Mouse (Mus musculus) liver, postnatal 0 days (tissue): ENCODE measurements around the gene Slc13a3. TPM values are rescaled to one million over a fixed set of nuclear protein-coding genes. Genes with fewer than 3 reads are reported as not detected.

Experiments used
- ATAC-seq: fragments of 200-750 bp; cut with Nextera tagmentation; 2 replicates; pipeline ENCODE4 v1.8.0; 2017; ENCODE audit warnings: mild to moderate bottlenecking, moderate library complexity
- DNase-seq: peaks from one replicate; pipeline ENCODE4 v3.0.0-alpha.2; 2016
- H3K27ac ChIP-seq: fragments of 300-500 bp; sonication (generic); 2 replicates; pipeline ENCODE4 v1.5.1; 2014; ENCODE audit warnings: antibody characterized with exemption, moderate library complexity, mild to moderate bottlenecking, low read depth
- H3K27me3 ChIP-seq: fragments of 300-500 bp; sonication (generic); 2 replicates; pipeline ENCODE4 v1.6.1; 2014; ENCODE audit warnings: low read length, control low read depth, mixed read lengths; ENCODE audit not compliant: insufficient read depth
- H3K36me3 ChIP-seq: fragments of 300-500 bp; sonication (generic); replicated peaks from 2 replicates; pipeline ENCODE4 v1.6.1; 2014; ENCODE audit warnings: mild to moderate bottlenecking, control low read depth, low read length, moderate library complexity, mixed read lengths; ENCODE audit not compliant: insufficient read depth
- H3K4me1 ChIP-seq: fragments of 300-500 bp; sonication (generic); 2 replicates; pipeline ENCODE4 v1.6.1; 2014; ENCODE audit warnings: antibody characterized with exemption, mild to moderate bottlenecking, control low read depth; ENCODE audit not compliant: insufficient read depth
- H3K4me2 ChIP-seq: fragments of 300-500 bp; sonication (generic); 2 replicates; pipeline ENCODE4 v1.6.1; 2014; ENCODE audit warnings: low read depth, mild to moderate bottlenecking, low read length, moderate library complexity, mixed read lengths
- H3K4me3 ChIP-seq: fragments of 300-500 bp; sonication (generic); 2 replicates; pipeline ENCODE4 v1.5.1; 2014; ENCODE audit warnings: low read depth, low read length
- H3K9ac ChIP-seq: fragments of 300-500 bp; sonication (generic); replicated peaks from 2 replicates; pipeline ENCODE4 v1.6.1; 2014; ENCODE audit warnings: mild to moderate bottlenecking, moderate library complexity
- H3K9me3 ChIP-seq: fragments of 300-500 bp; sonication (generic); 2 replicates; pipeline ENCODE4 v1.6.1; 2016; ENCODE audit warnings: mild to moderate bottlenecking, control low read depth, low read length, mixed read lengths
- CTCF ChIP-seq: sonication (generic); IDR thresholded peaks from 2 replicates; pipeline ENCODE4 v1.5.1; 2016; ENCODE audit warnings: antibody characterized with exemption, low read depth
- EP300 ChIP-seq: IDR thresholded peaks from 2 replicates; pipeline ENCODE4 v1.6.1; 2016; ENCODE audit warnings: antibody characterized with exemption, low read depth, mild to moderate bottlenecking
- WGBS: fragments of 180-500 bp; shearing (Covaris S2); extraction: QIAGEN DNeasy Blood & Tissue Kit; methylation state at CpG from one replicate; pipeline ENCODE4 v1.1.7; 2014; ENCODE audit not compliant: insufficient replicate concordance; 5-methylcytosine and 5-hydroxymethylcytosine counted together
- polyA plus RNA-seq: library from polyadenylated mRNA; unstranded; fragments of >200 nt; fragmentation: Nextera tagmentation; extraction: Ambion mirVana; gene quantifications from 2 replicates; pipeline ENCODE4 v1.2.1, GENCODE M21; 2015

Slc13a3 gene
- polyA plus RNA-seq, 1 experiment from 2014 or later, result 49.5 TPM

DNA sequence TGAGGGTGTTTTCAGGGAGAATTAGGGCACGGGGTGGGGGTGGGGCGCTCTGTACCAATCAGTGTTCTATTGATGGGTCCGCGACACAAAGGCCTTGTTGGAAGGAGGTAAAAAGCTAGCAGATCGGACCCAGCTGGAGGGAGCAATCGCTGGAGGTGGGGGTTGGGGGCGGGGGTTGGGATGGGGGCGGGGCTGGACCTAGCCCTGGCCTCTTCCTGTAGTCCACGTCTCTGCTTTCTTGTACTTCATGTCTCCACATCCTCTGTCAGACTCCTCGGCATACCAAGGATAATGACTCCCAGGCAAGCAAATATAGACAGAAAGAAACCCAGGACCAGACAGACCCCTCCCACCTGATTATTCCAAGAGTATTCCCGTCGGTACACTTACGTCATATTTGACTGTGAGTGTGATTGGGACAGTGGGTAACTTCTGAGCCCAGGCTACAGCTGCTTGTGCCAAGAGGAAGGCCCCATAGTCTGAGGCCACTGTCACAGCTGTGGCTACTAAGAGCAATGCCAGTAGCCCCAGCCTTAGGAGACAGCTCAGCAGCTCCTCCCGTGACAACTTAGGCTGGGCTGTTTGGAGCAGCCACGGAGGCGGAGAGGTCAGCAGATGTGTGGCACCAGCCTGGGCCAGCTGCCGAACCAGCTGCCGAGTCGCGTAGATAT is 76.1 kb downstream of the Slc13a3 start:
- peaks cover 2% of the 10 kb centered on the region; the same call in 1 of the 2 replicates for H3K4me1 ChIP-seq
- H3K9ac ChIP-seq, result peak overlapping the region; percentile 54
- peak overlapping the region; percentile 91 for H3K27ac ChIP-seq
- TF ChIP-seq EP300 (peak; percentile 44), CTCF (no peak)
- H3K4me2 ChIP-seq, result peak overlapping the region; percentile 44; the same call in 1 of the 2 replicates
- ATAC-seq, result peak; percentile 82
- H3K36me3 ChIP-seq, result no peaks in the 10 kb centered on the region
- H3K9me3 ChIP-seq, result peaks cover 3% of the 10 kb centered on the region; the same call in 1 of the 2 replicates
- peak; percentile 65 for DNase-seq
- H3K4me3 ChIP-seq, result no peak overlapping the region
- WGBS, result 55% methylated on average over 20 of the region's 20 CpGs
- no peaks in the 10 kb centered on the region for H3K27me3 ChIP-seq

DNA sequence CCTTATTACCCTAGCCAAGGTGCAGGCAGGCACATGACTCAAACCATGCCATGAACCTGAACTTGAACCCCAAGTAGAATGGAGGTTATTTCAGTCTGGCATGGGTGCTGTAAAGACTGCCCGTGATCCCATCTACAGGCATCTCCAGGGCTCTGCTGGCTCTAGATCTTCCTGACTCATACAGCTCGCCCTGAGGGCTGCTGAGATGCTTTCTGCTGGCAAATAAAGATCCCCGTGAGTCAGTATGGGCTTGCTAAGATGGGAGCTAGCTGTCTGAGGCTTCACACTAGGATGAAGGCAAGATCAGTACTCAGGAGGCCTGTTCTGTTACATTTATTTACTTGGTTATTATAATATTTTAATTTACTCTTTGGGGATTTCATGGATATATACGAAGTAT is 80.9 kb downstream of the Slc13a3 start:
- H3K27ac ChIP-seq, result peak overlapping the region; percentile 53; the same call in 1 of the 2 replicates
- DNase-seq, result no peak

DNA sequence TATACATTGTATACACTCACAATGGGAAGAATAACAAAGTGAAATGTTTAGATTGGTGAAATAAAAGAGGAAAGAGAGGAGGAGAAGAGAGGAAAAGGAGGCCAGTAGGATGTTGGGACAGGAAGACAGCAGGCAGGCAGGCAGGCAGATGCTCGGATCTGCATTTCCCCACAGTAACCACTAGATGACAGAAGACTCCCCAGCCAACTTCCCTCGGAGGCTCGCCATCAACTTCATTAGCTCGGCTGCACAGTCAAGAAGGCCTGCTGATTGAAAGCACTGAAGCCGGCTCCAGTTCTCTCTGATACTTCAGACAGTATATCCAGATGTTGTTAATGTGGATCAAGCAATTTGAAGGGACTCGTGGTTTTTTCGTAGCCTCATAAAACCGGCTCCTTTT is 81.5 kb downstream of the Slc13a3 start:
- ATAC-seq (no peak), DNase-seq (peak; percentile 45)
- H3K9ac ChIP-seq, result no peak overlapping the region
- H3K4me2 ChIP-seq, result no peak overlapping the region
- peaks cover 3% of the 10 kb centered on the region; the same call in 1 of the 2 replicates for H3K9me3 ChIP-seq
- no peak overlapping the region for H3K27ac ChIP-seq
- peaks cover 6% of the 10 kb centered on the region for H3K4me1 ChIP-seq
- TF ChIP-seq EP300 (no peak), CTCF (peak; percentile 85)
- 14% methylated on average over 8 of the region's 8 CpGs for WGBS
- H3K4me3 ChIP-seq, result no peak overlapping the region
- H3K27me3 ChIP-seq, result no peaks in the 10 kb centered on the region
- H3K36me3 ChIP-seq, result no peaks in the 10 kb centered on the region

More for the DNA sequence above, 80.9 kb downstream of the Slc13a3 start:
- Histone ChIP-seq H3K4me2 (no peak overlapping the region), H3K9ac (no peak overlapping the region), H3K4me3 (no peak overlapping the region), H3K4me1 (peaks cover 6% of the 10 kb centered on the region), H3K9me3 (peaks cover 3% of the 10 kb centered on the region; the same call in 1 of the 2 replicates), H3K27me3 (no peaks in the 10 kb centered on the region), H3K36me3 (no peaks in the 10 kb centered on the region)
- no peak for TF ChIP-seq EP300
- TF ChIP-seq CTCF, result no peak
- 71% methylated on average over 4 of the region's 4 CpGs for WGBS
- ATAC-seq, result no peak

DNA sequence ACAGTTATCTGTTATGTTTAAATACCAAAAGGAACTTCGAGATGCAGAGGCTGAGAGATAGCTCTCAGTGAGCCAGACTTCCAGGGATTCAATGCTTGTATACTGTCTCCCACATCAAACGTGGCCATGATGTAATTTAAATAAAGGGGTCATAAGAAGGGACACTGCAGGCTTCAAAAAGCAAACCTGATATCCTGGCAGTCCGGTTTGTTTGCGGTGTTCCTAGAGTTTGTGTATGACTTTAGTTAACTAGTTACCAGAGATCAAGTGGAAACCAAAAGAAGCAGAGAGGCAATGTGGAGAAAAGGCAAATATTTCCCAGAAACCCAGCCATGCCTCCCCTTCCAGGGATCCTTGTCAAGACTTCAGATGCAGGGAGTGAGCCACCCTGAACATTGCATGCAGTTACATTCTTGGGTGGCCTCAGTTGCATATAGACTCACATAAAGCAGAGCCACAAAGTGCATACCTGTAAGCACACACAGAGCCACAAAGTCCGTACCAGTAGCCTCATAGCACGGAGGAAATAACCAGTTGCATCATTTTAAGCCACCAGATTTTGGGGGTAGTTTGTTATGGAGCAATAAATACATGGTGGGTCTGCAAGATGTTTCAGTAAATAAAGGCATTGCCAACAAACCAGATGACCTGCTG is 83.6 kb downstream of the Slc13a3 start:
- H3K9me3 ChIP-seq, result peaks cover 3% of the 10 kb centered on the region; the same call in 1 of the 2 replicates
- H3K27me3 ChIP-seq, result no peaks in the 10 kb centered on the region
- H3K4me1 ChIP-seq, result peaks cover 6% of the 10 kb centered on the region
- WGBS, result 46% methylated on average over 6 of the region's 6 CpGs
- no peak overlapping the region for H3K4me3 ChIP-seq
- H3K36me3 ChIP-seq, result peaks cover 4% of the 10 kb centered on the region
- H3K27ac ChIP-seq, result peak overlapping the region; percentile 78
- DNase-seq (no peak), ATAC-seq (peak; percentile 65)
- H3K9ac ChIP-seq, result no peak overlapping the region
- TF ChIP-seq EP300 (no peak), CTCF (no peak)
- no peak overlapping the region for H3K4me2 ChIP-seq

DNA sequence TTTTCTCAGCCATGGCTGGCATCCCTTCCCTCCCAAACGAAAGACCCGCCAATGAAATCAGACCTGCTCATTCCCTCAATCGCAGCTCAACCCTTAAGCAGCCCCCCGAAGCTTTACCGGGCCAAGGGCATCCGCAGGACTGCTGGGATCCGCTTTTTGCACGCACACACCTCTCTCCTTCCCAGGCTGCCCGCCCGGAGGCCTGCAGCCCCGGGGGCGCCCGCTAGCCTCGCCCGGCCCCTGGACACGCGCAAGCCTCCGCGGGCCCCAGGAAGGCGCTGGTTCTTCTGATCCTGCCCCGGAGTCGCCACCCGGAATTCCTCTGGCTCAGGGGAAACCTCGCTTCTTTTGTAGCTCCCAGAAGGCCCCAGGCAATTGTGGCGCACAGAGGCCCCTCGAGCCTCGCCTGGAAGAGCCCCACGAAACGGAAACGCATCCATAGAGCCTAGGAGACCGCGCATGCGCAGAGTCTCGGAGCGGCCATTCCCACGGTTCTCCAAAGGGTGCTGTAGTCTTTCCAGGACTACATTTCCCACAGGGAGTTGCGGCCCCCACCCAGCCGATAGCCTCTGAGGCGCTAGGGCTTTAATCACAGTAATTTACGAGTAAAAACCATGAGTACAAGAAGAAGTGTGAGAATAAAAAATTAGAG is 85.1 kb downstream of the Slc13a3 start, which contains the start of gene Zfp334:
TSS of gene Zfp334 (minus strand) at position 416 of the 652 bp plus-strand sequence.
- H3K36me3 ChIP-seq, result peaks cover 12% of the 10 kb centered on the region
- no peaks in the 10 kb centered on the region for H3K9me3 ChIP-seq
- DNase-seq (peak; percentile 85), ATAC-seq (peak; percentile 78)
- TF ChIP-seq CTCF, result no peak
- TF ChIP-seq EP300, result no peak
- peak within 1 kb of the TSS; percentile 78 for H3K27ac ChIP-seq
- WGBS, result 1% methylated on average over 40 of the region's 40 CpGs
- H3K4me2 ChIP-seq, result peak within 1 kb of the TSS; percentile 72
- H3K27me3 ChIP-seq, result no peaks in the 10 kb centered on the region
- H3K4me1 ChIP-seq, result peaks cover 3% of the 10 kb centered on the region
- peak within 1 kb of the TSS; percentile 58 for H3K4me3 ChIP-seq
- peak within 1 kb of the TSS; percentile 65 for H3K9ac ChIP-seq

DNA sequence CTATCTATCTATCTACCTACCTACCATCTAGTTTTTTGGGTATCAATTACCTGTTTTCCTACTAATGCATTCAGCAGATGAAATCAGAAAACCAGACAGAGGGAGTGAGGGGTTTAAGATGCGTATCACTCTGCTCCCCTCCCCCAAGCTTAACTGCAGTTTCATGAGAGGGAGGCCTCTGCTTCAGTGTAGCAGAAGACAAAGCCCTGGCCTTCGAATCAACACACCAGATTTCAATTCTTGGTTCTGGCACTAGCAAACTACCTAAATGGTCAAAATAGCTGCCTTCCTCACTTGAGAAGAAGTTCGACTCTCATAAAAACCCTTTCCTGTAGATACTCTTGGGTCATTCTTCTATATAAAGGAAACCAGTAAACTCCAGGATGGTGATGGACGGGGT is 85.7 kb downstream of the Slc13a3 start:
- Histone ChIP-seq H3K4me3 (peak overlapping the region; percentile 58), H3K4me1 (peaks cover 3% of the 10 kb centered on the region), H3K27me3 (no peaks in the 10 kb centered on the region), H3K27ac (no peak overlapping the region), H3K9ac (peak overlapping the region; percentile 65), H3K36me3 (peaks cover 14% of the 10 kb centered on the region), H3K9me3 (no peaks in the 10 kb centered on the region), H3K4me2 (peak overlapping the region; percentile 72)
- 34% methylated on average over 4 of the region's 4 CpGs for WGBS
- TF ChIP-seq CTCF (no peak), EP300 (no peak)
- ATAC-seq (no peak), DNase-seq (no peak)
